Mouse (Mus musculus): Measurements from ENCODE around the gene Hdac7.

GRCm38 (mm10) chr15:97784092-97784559 lies 60.2 kb downstream of the Hdac7 start:
- TF ChIP-seq CTCF (IDR thresholded peaks at IDR 0.05; ENCODE audit: low read depth) (peak; percentile 95), EP300 (IDR thresholded peaks at IDR 0.05; ENCODE audit: low read depth) (no peak)

All from liver, embryonic 14.5 days (tissue).